Mouse (Mus musculus) hindbrain, embryonic 11.5 days (tissue): ENCODE data around the gene Thy1. TPM values are rescaled to one million over a fixed set of nuclear protein-coding genes. Genes with fewer than 3 reads are reported as not detected.
A peak's percentile ranks its signal among the peaks of the same experiment; 100 is the strongest.

ENCODE experiments used
- ATAC-seq: fragments of 200-750 bp; cut with Nextera tagmentation; 2 replicates; pipeline ENCODE4 v1.8.0; 2017; ENCODE audit warnings: mild to moderate bottlenecking, moderate TSS enrichment, moderate library complexity; ENCODE audit not compliant: low FRiP score
- DNase-seq: peaks from one replicate; pipeline ENCODE4 v3.0.0-alpha.2; 2015; ENCODE audit warnings: low spot score
- H3K27ac ChIP-seq: fragments of 300-500 bp; sonication (generic); 2 replicates; pipeline ENCODE4 v1.5.1; 2014; ENCODE audit warnings: mild to moderate bottlenecking, low read depth, low read length
- H3K27me3 ChIP-seq: fragments of 300-500 bp; sonication (generic); 2 replicates; pipeline ENCODE4 v1.6.1; 2014; ENCODE audit warnings: mild to moderate bottlenecking, low read length, moderate library complexity, mixed read lengths; ENCODE audit not compliant: control insufficient read depth, insufficient read depth
- H3K36me3 ChIP-seq: fragments of 300-500 bp; sonication (generic); 2 replicates; pipeline ENCODE4 v1.6.1; 2014; ENCODE audit warnings: mild to moderate bottlenecking, low read length, moderate library complexity, mixed read lengths; ENCODE audit not compliant: control insufficient read depth, insufficient read depth
- H3K4me1 ChIP-seq: fragments of 300-500 bp; sonication (generic); replicated peaks from 2 replicates; pipeline ENCODE4 v1.6.1; 2014; ENCODE audit warnings: low read length, mixed read lengths; ENCODE audit not compliant: control insufficient read depth, insufficient read depth
- H3K4me2 ChIP-seq: fragments of 300-500 bp; sonication (generic); replicated peaks from 2 replicates; pipeline ENCODE4 v1.6.1; 2014; ENCODE audit warnings: mild to moderate bottlenecking, low read depth, low read length
- H3K4me3 ChIP-seq: fragments of 300-500 bp; sonication (generic); 2 replicates; pipeline ENCODE4 v1.5.1; 2014; ENCODE audit warnings: low read depth, low read length
- H3K9ac ChIP-seq: fragments of 300-500 bp; sonication (generic); 2 replicates; pipeline ENCODE4 v1.6.1; 2014; ENCODE audit warnings: low read depth, low read length
- H3K9me3 ChIP-seq: fragments of 300-500 bp; sonication (generic); 2 replicates; pipeline ENCODE4 v1.6.1; 2016; ENCODE audit warnings: low read length; ENCODE audit not compliant: control insufficient read depth
- WGBS: fragments of 180-500 bp; shearing (Covaris S2); extraction: QIAGEN DNeasy Blood & Tissue Kit; methylation state at CpG from one replicate; pipeline ENCODE4 v1.1.7; 2014; 5-methylcytosine and 5-hydroxymethylcytosine counted together
- polyA plus RNA-seq: library from polyadenylated mRNA; unstranded; fragments of >200 nt; fragmentation: Nextera tagmentation; extraction: Ambion mirVana; gene quantifications from 2 replicates; pipeline ENCODE4 v1.2.1, GENCODE M21; 2014

The Thy1 gene
- polyA plus RNA-seq, 1 experiment from 2014 or later: 0.31 TPM

GRCm38 (mm10) chr9:44080953-44081352, 37.8 kb downstream of the Thy1 start:
- Histone ChIP-seq H3K27me3 (peaks cover 17% of the 10 kb centered on the region), H3K4me2 (no peak overlapping the region), H3K27ac (no peak overlapping the region), H3K9me3 (no peaks in the 10 kb centered on the region), H3K4me1 (peaks cover 7% of the 10 kb centered on the region; the same call in 1 of the 2 replicates), H3K36me3 (no peaks in the 10 kb centered on the region), H3K4me3 (no peak overlapping the region), H3K9ac (no peak overlapping the region)
- DNase-seq: no peak
- ATAC-seq: no peak
- 86% methylated on average over 5 of the region's 5 CpGs for WGBS

- ATAC-seq (no peak), DNase-seq (no peak)
- Histone ChIP-seq H3K9me3 (no peaks in the 10 kb centered on the region), H3K4me2 (no peak overlapping the region), H3K9ac (no peak overlapping the region), H3K4me3 (no peak overlapping the region), H3K36me3 (no peaks in the 10 kb centered on the region), H3K4me1 (peaks cover 5% of the 10 kb centered on the region; the same call in 1 of the 2 replicates), H3K27ac (no peak overlapping the region), H3K27me3 (peaks cover 23% of the 10 kb centered on the region)
- 81% methylated on average over 5 of the region's 5 CpGs for WGBS
Observed at GRCm38 (mm10) chr9:44081581-44081980, 38.4 kb downstream of the Thy1 start.

- Histone ChIP-seq H3K27me3 (peaks cover 27% of the 10 kb centered on the region), H3K27ac (no peak overlapping the region), H3K9ac (no peak overlapping the region), H3K4me3 (no peak overlapping the region), H3K4me1 (peaks cover 5% of the 10 kb centered on the region; the same call in 1 of the 2 replicates), H3K4me2 (no peak overlapping the region), H3K36me3 (no peaks in the 10 kb centered on the region), H3K9me3 (no peaks in the 10 kb centered on the region)
- no peak for DNase-seq
- 93% methylated on average over 5 of the region's 5 CpGs for WGBS
- ATAC-seq: no peak
Observed at GRCm38 (mm10) chr9:44082266-44082665, 39.1 kb downstream of the Thy1 start.

- H3K36me3 ChIP-seq: no peaks in the 10 kb centered on the region
- no peak overlapping the region for H3K9ac ChIP-seq
- ATAC-seq (no peak), DNase-seq (no peak)
- WGBS: 11% methylated on average over 23 of the region's 23 CpGs
- H3K4me1 ChIP-seq: peaks cover 11% of the 10 kb centered on the region; the same call in 1 of the 2 replicates
- H3K9me3 ChIP-seq: no peaks in the 10 kb centered on the region
- H3K4me2 ChIP-seq: peak overlapping the region; percentile 92
- no peak overlapping the region for H3K27ac ChIP-seq
- H3K27me3 ChIP-seq: peaks cover 27% of the 10 kb centered on the region
- peak overlapping the region; percentile 48; the same call in 1 of the 2 replicates for H3K4me3 ChIP-seq
Observed at GRCm38 (mm10) chr9:44083392-44084121, 40.4 kb downstream of the Thy1 start.

- H3K27me3 ChIP-seq: peaks cover 27% of the 10 kb centered on the region
Observed at GRCm38 (mm10) chr9:44084236-44084635, 41.1 kb downstream of the Thy1 start.

GRCm38 (mm10) chr9:44084659-44085229, 41.6 kb downstream of the Thy1 start:
- under 1% methylated on average over 55 of the region's 62 CpGs for WGBS
- Histone ChIP-seq H3K4me1 (peaks cover 11% of the 10 kb centered on the region; the same call in 1 of the 2 replicates), H3K27me3 (peaks cover 27% of the 10 kb centered on the region), H3K9ac (peak overlapping the region; percentile 62), H3K4me2 (peak overlapping the region; percentile 92), H3K4me3 (peak overlapping the region; percentile 48), H3K9me3 (no peaks in the 10 kb centered on the region), H3K36me3 (no peaks in the 10 kb centered on the region), H3K27ac (no peak overlapping the region)
- ATAC-seq: peak; percentile 72
- DNase-seq: peak; percentile 90

More at GRCm38 (mm10) chr9:44084236-44084635, 41.1 kb downstream of the Thy1 start:
- Histone ChIP-seq H3K27ac (no peak overlapping the region), H3K36me3 (no peaks in the 10 kb centered on the region), H3K4me2 (peak overlapping the region; percentile 92), H3K9ac (no peak overlapping the region), H3K4me3 (peak overlapping the region; percentile 48), H3K4me1 (peaks cover 11% of the 10 kb centered on the region; the same call in 1 of the 2 replicates), H3K9me3 (no peaks in the 10 kb centered on the region)
- under 1% methylated on average over 14 of the region's 14 CpGs for WGBS
- ATAC-seq: peak; percentile 45; the same call in 1 of the 2 replicates
- no peak for DNase-seq

GRCm38 (mm10) chr9:44085276-44085675, 42.1 kb downstream of the Thy1 start:
- ATAC-seq (peak; percentile 20), DNase-seq (no peak)
- no peak overlapping the region for H3K27ac ChIP-seq
- H3K4me2 ChIP-seq: peak overlapping the region; percentile 92
- H3K4me3 ChIP-seq: peak overlapping the region; percentile 48
- peaks cover 11% of the 10 kb centered on the region; the same call in 1 of the 2 replicates for H3K4me1 ChIP-seq
- peak overlapping the region; percentile 62 for H3K9ac ChIP-seq
- no peaks in the 10 kb centered on the region for H3K36me3 ChIP-seq
- WGBS: 5% methylated on average over 10 of the region's 10 CpGs
- peaks cover 27% of the 10 kb centered on the region for H3K27me3 ChIP-seq
- no peaks in the 10 kb centered on the region for H3K9me3 ChIP-seq

GRCm38 (mm10) chr9:44085741-44086665, 42.8 kb downstream of the Thy1 start:
- no peak overlapping the region for H3K4me3 ChIP-seq
- peaks cover 27% of the 10 kb centered on the region for H3K27me3 ChIP-seq
- no peaks in the 10 kb centered on the region for H3K9me3 ChIP-seq
- peak overlapping the region; percentile 92; the same call in 1 of the 2 replicates for H3K4me2 ChIP-seq
- H3K36me3 ChIP-seq: no peaks in the 10 kb centered on the region
- H3K4me1 ChIP-seq: peaks cover 11% of the 10 kb centered on the region; the same call in 1 of the 2 replicates
- DNase-seq (no peak), ATAC-seq (no peak)
- H3K9ac ChIP-seq: no peak overlapping the region
- no peak overlapping the region for H3K27ac ChIP-seq
- WGBS: 64% methylated on average over 15 of the region's 15 CpGs
